Mouse (Mus musculus): ENCODE results near the gene Hist1h2ad.
A peak's percentile ranks its signal among the peaks of the same experiment; 100 is the strongest.
"Not testable (repeated sequence)": the region's sequence is repeated elsewhere in the genome, so short reads cannot be mapped to it uniquely, and the experiment has no call there.

The Hist1h2ad gene

DNA sequence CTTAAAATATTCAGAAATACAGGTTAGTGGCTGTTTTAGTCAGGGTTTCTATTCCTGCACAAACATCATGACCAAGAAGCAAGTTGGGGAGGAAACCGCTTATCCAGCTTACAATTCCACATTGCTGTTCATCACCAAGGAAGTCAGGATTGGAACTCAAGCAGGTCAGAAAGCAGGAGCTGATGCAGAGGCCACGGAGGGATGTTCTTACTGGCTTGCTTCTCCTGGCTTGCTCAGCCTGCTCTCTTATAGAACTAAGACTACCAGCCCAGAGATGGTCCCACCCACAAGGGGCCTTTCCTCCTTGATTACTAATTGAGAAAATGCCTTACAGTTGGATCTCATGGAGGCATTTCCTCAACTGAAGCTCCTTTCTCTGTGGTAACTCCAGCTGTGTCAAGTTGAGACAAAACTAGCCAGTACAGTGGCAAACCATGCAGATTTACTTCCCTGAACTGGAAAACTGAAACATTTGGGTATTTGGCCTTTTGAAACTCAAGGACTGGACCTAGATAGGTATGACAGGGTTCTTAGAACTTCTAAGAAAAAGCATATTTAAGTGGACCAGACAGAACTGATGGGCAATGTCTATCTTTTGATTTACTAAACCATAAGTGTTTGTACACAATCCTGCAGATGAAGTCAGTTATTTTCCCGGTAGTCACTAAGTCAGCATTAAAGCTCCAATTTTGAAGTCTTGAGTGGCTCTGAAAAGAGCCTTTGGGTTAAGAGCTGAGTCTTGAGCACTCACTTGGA, 31.8 kb upstream of the Hist1h2ad start:
- not testable (repeated sequence) for DNase-seq

DNA sequence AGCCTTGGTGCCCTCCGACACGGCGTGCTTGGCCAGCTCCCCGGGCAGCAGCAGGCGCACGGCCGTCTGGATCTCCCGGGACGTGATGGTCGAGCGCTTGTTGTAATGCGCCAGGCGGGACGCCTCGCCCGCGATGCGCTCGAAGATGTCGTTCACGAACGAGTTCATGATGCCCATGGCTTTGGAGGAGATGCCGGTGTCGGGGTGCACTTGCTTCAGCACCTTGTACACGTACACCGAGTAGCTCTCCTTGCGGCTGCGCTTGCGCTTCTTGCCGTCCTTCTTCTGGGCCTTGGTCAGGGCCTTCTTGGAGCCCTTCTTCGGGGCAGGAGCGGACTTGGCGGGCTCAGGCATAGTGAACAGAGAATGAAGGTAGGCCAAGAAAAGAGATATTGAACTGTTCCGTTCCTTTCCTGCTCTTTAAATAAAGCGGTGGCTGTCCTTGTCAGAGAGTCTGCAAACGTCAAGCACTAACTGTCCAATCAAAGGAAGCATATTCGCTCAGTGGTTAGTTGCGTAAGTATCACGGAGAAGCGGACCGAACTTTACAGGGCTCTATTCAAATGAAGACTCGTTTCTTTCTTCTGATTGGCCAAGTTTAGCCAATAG, 31.1 kb upstream of the Hist1h2ad start, which contains the start of gene Hist1h2bh:
Gene Hist1h2bh (minus strand): TSS at position 394 of the 609 bp plus-strand sequence.
- DNase-seq, result peak; percentile 48 to 53

DNA sequence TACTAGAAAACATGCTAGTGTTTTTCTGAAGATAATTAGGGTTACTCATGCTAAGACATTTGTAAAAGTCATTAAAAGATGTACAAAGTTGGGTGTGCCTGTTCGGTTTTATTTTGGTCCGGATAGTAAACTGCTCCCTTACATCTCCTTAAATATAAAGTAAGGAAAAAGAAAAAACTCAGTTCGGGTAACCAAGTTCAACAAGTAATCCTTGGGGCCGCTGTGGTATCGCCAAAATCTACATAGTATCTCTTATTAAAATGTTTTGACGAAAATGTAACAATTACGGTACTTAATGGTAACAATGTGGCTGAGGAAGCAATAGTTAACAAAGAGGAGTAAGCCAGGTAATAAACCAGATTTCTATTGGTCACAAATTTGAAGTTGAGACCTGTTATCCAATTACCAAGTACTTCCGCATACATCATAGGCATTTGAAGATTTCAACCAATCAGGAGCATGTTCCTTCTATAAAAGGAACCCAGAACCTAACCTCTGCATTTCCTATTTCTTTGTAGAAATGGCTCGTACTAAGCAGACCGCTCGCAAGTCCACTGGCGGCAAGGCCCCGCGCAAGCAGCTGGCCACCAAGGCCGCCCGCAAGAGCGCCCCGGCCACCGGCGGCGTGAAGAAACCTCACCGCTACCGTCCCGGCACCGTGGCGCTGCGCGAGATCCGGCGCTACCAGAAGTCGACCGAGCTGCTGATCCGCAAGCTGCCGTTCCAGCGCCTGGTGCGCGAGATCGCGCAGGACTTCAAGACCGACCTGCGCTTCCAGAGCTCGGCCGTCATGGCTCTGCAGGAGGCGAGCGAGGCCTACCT, 30.0 kb upstream of the Hist1h2ad start, which contains the start of gene Hist1h3f:
Gene Hist1h3f (plus strand): TSS at position 88 of the 822 bp plus-strand sequence.
- peak; percentile 49 to 79 for DNase-seq

DNA sequence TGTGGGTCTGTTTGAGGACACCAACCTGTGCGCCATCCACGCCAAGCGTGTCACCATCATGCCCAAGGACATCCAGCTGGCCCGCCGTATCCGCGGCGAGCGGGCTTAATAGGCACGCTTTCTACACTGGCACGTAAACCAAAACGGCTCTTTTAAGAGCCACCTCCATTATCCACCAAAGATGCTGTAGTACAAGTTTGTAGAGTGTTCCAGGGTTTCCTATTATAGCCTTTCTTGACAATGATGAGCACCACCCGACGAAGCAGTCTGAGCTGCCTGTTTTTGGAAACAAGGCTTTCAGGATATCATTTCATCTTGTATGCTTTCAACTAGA, 29.4 kb upstream of the Hist1h2ad start:
- peak in 1 of 2 experiments; percentile 42 for DNase-seq

DNA sequence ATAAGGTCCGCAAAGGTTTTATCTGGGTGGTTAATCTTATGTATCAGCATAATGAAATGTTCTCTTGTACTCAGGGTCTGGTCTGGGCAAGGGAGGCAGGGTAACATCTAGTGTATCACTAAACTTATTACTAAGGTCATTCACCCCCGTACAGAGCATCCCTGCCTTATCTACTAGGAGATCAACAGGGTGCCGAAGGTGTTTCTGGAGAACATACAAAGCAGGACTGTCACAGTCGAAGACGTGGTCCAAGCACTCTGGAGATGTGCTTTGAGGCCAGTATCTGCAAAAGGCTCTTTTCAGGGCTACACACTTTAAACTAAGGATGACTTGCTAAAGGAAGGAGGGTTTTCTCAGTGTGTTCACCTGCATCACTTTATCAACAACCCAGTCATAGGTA, 27.5 kb upstream of the Hist1h2ad start:
- DNase-seq, result no peak

DNA sequence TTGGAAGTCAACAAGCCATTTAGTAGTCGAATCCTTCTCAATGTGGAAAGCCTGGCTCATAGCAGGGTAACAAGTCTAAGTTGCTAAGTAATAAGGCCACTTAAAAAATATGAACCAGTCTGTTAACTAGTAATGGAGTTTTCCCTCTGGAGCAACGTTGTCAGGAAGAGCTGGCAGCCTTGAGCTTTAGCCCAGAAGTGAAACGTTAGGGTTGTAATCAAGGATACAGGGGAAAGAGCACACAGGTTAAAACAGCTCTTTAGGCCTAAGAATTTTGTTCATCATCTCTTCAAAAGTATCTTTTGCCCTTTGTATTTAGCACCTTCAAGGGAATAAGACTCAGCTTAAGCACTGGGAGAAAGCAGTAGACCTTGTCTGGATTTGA, 23.4 kb upstream of the Hist1h2ad start:
- no peak for DNase-seq

DNA sequence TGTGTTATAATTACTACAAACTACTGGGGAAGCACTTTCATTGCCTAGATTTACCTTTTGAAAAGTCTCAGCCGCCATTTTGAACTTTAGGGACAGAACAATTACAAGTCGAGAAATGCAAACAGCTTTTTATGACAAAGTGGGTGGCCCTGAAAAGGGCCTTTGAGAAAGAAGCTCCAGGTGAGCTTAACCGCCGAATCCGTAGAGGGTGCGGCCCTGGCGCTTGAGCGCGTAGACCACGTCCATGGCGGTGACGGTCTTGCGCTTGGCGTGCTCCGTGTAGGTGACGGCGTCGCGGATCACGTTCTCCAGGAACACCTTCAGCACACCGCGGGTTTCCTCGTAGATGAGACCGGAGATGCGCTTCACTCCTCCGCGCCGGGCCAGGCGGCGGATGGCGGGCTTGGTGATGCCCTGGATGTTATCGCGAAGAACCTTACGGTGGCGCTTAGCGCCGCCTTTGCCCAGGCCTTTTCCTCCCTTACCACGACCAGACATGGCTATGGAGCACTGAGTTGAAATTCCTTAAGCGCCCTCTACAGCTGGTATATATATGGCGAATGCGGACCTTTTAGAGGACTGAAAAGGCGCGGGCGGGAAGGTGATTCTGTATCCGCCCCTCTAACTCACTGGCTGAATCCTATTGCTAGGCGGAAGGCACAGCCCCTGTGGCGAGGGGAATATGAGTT, 22.9 kb upstream of the Hist1h2ad start, which contains the start of gene Hist1h4f:
Gene Hist1h4f (minus strand): TSS at position 503 of the 689 bp plus-strand sequence.
- peak; percentile 85 to 89 for DNase-seq

DNA sequence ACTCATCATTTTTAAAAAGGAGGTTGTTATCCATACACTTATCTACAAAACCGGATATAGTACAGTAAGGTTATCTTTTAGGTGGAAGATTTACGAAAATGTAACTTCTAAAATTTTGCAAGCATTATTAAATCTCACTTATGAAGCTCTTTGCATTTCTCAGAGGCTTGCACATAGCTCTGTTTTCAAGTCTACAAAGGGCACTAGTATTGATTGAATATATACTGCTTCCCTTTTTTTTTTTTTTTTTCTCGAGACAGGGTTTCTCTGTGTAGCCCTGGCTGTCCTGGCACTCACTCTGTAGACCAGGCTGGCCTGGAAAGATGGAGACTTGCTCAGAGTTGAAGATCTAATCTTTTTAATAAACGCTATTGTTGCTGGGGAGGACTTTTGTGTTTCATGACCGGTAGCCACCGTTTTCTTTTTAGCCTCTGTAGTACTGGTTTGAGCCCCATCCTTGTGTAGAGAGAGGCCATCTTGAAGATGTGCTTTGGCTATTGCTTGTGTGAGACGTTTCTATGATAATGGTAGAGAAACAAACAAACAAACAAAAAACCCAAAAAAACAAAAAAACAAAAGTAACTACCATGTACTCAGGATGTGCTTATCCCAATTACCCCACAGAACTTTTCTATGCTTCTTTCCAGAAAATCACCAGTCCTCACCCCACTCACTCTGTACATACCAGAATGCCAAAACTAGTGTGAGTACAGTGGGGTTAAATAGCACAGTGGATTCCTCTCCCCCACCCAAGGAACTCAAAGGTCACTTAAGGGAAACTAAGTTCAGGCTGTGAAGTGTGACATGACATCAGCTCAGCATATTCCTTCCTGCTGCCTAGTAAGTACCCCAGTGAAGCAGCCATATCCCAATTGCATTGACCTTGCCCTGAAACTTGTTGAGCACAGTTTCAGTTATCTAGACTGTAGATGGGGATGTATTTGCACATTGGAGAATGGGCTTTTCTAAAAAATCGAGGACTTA, 22.0 kb upstream of the Hist1h2ad start:
- no peak for DNase-seq

DNA sequence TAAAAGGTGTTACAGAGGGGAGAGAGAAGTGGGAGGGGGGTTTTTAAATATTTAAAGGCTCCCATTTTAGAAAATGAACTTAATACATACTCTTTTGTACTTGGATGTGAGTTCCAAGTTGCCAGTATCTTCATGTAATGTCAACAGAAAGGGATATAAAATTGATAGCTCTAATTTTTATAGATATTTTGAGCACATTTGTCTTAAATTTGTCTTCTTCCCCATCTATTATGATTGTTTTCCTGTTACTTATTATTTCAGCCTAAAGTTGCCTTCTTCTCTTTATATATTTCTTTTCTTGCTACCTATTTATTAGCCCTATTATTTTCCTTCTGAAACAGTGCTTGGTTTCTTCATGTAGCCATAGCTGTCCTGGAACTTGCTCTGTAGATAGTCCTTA, 21.2 kb upstream of the Hist1h2ad start, which contains the start of gene Hist1h1d:
Gene Hist1h1d (plus strand): TSS at position 301 of the 400 bp plus-strand sequence.
- no peak for DNase-seq

DNA sequence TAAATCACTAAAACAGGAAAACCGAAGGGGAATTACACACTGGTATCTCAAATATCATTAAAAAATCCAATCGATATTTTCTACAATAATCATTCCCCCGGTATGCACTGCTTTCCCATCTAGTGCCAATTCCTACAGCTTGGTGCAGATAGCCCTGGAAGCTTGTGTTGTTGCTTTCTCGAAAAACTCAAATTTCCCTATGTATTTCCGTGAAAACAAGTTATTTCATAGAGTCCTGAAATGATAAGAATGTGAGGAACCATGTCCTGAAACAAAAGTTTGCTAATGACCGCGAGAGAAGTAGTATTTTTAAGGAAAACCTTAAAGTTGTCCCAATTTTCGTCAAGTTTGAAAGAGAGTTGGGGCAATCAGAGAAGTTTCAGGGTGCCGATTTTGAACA, 19.8 kb upstream of the Hist1h2ad start:
- DNase-seq, result no peak

DNA sequence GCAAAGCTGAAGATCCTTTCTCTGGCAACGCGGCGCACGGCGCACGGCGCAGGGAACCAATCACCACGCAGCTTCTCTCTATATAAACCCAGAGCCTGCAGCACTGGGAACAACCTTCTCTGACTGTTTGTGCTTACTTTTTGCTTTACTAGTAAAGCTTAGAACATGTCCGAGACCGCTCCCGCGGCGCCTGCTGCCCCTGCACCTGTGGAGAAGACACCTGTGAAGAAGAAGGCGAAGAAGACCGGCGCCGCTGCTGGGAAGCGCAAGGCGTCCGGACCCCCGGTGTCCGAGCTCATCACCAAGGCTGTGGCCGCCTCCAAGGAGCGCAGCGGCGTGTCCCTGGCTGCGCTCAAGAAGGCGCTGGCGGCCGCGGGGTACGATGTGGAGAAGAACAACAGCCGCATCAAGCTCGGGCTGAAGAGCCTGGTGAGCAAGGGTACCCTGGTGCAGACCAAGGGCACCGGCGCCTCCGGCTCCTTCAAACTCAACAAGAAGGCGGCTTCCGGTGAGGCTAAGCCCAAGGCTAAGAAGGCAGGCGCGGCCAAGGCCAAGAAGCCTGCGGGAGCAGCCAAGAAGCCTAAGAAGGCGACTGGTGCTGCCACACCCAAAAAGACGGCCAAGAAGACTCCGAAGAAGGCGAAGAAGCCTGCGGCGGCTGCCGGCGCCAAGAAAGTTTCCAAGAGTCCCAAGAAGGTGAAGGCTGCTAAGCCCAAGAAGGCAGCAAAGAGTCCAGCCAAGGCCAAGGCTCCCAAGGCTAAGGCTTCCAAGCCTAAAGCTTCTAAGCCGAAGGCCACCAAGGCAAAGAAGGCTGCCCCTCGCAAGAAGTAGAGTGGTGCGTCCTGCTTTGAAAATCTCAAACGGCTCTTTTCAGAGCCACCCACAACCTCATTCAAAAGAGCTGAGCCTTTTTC, 19.0 kb upstream of the Hist1h2ad start:
- peak; percentile 71 to 72 for DNase-seq

DNA sequence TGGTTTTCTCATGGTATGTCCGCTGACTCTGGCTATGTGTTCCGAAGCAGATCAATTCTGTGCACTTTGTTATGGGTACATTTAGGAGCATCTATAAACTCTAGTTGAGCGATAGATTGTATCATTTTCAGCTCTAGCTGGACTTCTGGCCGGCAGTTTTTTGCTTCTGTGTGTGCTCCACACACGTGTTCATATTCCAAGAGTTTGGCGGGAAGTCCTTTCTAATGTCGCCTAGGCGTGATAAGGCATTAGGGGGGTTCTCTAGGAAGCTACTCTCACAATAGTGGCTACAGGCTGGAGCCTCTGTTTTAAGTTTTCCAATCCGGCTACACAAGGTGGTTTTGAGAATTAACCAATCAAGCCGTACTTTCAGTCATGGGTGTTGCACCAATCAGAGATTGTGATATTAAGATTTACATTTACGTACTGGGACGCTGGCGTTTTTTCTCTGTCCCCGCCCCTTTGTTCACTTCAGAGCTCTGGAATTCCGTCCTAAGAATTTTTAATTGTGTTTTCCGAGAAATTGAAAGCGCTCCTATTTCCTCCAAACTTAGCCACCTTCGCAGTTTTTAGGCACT, 18.3 kb upstream of the Hist1h2ad start:
- peak; percentile 64 to 68 for DNase-seq

DNA sequence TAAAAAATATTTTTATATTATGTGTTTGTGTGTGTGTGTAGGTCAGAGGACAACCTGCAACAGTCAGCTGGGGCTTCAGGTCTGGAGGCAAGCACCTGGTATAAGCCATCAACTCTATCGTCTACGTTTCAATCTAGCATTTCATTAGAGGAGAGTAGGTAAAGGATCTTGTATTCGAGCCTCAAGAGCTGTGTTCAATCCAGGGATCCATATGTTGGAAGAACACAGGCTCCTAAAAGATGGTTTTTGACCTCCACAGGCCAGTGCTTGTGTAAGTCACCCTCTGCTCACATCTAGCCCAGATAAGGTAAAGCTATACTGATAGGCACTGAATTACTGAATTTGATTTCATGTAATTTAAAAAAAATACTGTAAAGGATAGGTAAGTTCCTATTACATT, 17.3 kb upstream of the Hist1h2ad start:
- DNase-seq, result no peak

DNA sequence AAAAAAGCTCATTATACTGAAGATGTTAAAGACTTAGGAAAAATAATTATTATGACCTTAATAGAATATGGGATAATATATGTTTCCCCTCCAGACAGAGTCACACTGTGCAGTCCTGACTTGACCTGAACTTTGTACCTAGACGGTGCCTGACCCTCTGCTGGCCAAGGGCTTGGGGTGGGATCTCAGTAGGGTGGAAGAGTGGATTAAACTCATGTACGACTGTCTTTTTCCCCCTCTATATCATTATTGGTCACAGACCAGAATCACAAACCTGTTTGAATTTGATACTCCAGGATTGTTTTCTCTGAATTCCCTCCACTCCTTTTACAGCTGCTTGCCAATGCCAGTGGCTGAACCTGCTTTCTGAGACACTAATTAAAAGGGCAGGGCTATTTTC, 13.5 kb upstream of the Hist1h2ad start:
- not testable (repeated sequence) for DNase-seq

DNA sequence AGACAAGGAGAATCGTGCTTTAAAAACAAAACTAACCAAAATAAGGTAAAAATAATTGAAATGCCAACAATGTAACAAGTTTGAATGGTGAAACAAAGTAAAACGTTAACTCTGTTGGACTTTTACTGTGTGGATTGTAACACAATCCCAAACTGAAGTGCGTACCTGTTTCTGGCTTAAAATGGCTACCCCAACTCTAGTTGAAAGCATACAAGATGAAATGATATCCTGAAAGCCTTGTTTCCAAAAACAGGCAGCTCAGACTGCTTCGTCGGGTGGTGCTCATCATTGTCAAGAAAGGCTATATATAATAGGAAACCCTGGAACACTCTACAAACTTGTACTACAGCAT, 12.7 kb upstream of the Hist1h2ad start:
- not testable (repeated sequence) for DNase-seq

DNA sequence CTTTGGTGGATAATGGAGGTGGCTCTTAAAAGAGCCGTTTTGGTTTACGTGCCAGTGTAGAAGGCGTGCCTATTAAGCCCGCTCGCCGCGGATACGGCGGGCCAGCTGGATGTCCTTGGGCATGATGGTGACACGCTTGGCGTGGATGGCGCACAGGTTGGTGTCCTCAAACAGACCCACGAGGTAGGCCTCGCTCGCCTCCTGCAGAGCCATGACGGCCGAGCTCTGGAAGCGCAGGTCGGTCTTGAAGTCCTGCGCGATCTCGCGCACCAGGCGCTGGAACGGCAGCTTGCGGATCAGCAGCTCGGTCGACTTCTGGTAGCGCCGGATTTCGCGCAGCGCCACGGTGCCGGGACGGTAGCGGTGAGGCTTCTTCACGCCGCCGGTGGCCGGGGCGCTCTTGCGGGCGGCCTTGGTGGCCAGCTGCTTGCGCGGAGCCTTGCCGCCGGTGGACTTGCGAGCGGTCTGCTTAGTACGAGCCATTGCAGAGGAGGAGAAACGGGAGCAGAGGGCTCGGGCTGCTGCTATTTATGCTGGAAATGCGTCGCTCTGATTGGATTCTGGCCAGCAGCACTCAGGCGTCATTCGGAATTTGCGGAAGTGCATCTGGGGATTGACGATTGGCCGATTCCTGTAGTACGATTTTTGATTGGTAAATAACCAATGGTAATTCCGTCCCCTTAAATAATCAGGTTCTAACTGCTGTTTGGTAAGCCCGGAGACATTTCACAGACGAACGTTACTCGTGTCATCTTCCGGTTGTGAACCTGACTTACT, 12.1 kb upstream of the Hist1h2ad start, which contains the start of gene Hist1h3e:
Gene Hist1h3e (minus strand): TSS at position 487 of the 777 bp plus-strand sequence.
- DNase-seq, result peak; percentile 87 to 89

DNA sequence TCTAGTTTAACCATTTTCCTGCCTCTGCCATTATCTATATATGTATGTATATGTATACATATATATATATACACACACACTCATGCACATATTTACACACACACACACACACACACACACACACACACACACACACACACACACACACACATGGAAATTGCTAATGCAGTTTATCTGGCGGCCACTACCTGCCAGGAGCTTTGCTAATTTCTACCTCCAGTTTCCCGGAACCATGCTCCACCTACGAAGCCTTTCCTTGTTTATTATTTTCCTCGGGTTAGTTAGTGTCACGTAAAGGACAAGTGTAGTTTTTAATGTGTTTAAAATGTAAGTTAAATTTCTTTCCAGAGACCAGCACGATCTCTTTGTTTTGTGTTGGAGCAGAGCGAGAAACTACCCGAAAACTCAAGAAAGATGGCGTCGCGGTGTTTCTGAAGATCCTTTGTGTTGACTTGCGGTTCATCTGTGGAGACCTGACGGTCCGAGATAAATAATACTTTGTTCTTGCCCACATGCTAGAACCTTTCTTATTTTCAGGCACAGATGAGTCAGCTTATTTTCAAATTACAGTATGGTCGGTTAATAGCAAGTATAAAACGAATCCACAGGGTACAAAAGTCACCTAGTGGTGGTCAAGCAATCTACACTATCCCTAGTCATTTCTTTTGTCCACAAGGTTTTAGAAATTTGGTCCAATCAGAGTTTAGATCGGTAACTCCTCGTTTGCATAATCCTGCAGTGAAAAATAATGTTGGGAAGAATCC, 11.3 kb upstream of the Hist1h2ad start:
- peak in 1 of 2 experiments; percentile 44 for DNase-seq

DNA sequence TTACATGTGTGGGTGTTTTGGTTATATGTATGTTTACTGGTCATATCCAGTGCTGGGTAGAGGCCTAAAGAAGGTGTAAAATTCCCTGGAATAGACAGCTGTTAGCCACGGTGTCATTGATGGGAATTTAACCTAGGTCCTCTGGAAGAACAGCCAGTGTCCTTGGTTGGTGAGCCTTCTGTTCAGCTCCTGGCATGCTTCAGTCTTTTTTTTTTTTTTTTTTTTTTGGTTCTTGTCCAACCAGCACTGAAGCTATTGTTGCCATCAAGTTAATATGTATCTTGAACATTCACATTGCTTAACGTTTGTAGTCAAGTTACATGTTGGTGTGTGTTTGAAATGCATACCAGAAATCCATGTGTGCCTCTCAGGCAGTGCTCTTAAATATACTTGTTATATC, 9.7 kb upstream of the Hist1h2ad start:
- DNase-seq, result no peak
